Mouse (Mus musculus) brain, adult 10 weeks (tissue): ENCODE results near the gene Gm29427. TPM values are rescaled to one million over a fixed set of nuclear protein-coding genes. Genes with fewer than 3 reads are reported as not detected.

Source experiments
- polyA plus RNA-seq: library from polyadenylated mRNA; stranded (reverse); fragments of 350-450 nt; fragmentation: Illumina TruSeq; extraction: RNeasy Lipid Tissue Mini Kit (QIAGEN cat#74804); gene quantifications from one replicate; pipeline ENCODE4 v1.2.3, GENCODE M21; 2015; ENCODE audit warnings: low read depth, low replicate concordance

Gene Gm29427
- not detected for polyA plus RNA-seq

DNA sequence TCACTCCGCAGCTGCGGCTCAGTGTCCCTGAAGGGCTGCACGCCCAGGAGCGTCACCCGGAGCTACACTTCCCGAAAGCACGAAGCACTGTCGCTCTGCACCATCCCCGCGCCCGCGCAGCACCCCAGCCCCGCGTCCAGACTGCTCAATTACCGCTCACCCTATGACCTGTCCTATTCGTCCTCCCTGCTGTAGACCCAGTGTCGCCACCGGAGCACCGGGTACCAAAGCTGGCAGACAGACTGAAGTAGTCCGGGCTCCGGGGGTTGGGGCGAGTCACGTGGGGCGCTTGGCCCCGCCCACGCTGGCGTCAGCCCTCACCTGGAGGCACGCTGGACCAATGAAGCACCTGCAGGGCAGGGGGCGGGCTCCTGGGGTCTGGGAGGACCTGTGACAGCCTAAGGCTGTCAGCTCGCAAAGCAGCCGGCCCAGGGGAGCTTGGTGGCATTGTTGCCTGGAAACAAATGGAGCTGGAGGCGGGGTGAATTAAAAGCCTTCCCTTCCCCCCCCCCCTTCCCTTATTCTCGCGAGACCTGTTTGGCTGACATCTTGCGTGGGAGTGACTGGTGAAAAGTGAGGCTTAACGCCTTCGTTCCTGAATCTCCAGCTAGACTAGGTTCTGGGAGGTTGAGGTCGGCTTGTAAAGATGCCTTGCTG, at the start of gene Gm29427:
Gm29427 (minus strand) TSS at position 239 of the 657 bp plus-strand sequence.

GRCm38 (mm10) chr1:130731741-130732337, 16.2 kb upstream of the Gm29427 start, which contains the start of gene AA986860:
Gene AA986860 (plus strand): TSS chr1:130731976.

DNA sequence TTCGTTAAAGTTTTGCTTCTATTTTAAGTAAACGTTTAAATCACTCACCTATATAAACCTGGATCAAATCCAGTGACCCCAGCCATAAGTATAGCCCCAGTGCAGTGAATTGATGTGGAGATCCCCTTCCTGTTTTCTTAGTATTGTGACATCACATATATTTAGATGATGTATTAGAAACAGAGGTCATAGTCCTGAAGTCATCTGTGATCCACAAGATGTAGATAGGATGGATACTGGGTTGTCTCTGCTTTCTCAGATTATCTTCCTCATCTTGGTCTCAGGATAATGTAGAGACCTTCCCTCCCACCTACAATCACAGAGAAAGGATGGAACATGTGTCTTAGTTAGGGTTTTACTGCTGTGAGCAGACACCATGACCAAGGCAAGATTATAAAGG, 13.6 kb upstream of the Gm29427 start, which contains the start of gene Pfkfb2:
Pfkfb2 (minus strand) TSS at position 101 of the 400 bp plus-strand sequence.

DNA sequence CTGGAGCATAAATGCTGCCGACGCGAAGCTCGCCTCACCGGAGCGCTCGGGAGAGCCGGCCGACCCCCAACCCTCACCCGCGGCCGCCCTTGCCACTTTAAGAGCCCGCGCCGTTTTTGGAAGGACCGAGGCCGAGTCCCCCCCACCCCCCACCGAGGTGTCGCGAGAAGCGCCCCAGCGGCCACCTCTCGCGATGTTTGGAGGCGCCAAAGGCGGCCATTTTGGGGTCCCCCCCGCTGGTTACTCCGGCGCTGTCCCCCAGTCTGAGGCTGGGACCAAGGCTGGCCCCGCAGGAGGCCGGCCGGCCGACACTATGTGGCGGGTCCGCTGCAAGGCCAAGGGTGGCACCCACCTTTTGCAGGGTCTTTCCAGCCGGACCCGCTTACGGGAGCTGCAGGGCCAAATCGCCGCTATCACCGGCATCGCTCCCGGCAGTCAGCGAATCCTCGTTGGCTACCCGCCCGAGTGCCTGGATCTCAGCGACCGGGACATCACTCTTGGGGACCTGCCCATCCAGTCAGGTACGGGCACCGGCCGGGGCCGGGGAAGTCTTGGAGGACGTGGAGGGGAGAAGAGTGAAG, 1.8 kb upstream of the Gm29427 start, which contains the start of gene Yod1:
Yod1 (plus strand) TSS at position 37 of the 581 bp plus-strand sequence.

GRCm38 (mm10) chr1:130661454-130661853, 54.1 kb downstream of the Gm29427 start, which contains the start of gene C4bp:
Gene C4bp (minus strand): TSS chr1:130661632.

DNA sequence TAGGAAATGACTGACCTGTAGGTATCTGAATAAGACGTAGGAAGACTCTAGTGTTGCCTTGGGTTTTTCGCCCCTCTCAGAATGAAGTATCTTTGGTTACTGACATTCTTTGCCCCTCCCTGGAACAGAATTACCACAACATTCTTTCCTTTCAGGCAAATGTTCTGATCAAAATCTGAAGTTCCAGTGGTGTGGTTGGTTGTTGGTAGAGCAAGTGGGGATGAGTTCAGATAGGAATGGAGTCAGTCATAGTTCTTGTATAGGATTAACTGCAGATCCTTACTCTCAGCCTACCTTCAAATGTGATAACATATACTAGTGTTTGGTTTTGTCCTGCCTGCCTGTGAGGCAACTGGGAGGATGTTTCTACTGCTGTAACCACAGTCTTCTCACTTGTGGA, 86.1 kb downstream of the Gm29427 start, which contains the start of gene Zp3r:
Zp3r (minus strand) TSS at position 101 of the 400 bp plus-strand sequence.

Other genes with a start within 250 kb of the Gm29427 start
- gene Zp3r, start 86.2 kb downstream of the Gm29427 start, polyA plus RNA-seq = not detected
- gene C4bp, start 54.2 kb downstream of the Gm29427 start, polyA plus RNA-seq = 0.30 TPM
- gene Yod1, start 1.5 kb upstream of the Gm29427 start, polyA plus RNA-seq = 8.1 TPM
- 29.6 TPM for gene Pfkfb2, start 13.5 kb upstream of the Gm29427 start, polyA plus RNA-seq
- 1.8 TPM for gene AA986860, start 16.2 kb upstream of the Gm29427 start, polyA plus RNA-seq
- not detected for gene Fcamr, start 85.1 kb upstream of the Gm29427 start, polyA plus RNA-seq
- 0.15 TPM for gene Pigr, start 110.9 kb upstream of the Gm29427 start, polyA plus RNA-seq
- gene Fcmr, start 149.9 kb upstream of the Gm29427 start, polyA plus RNA-seq = not detected
- not detected for gene Il24, start 171.7 kb upstream of the Gm29427 start, polyA plus RNA-seq
- gene Il20, start 195.7 kb upstream of the Gm29427 start, polyA plus RNA-seq = not detected
- gene Il19, start 224.3 kb upstream of the Gm29427 start, polyA plus RNA-seq = not detected